ENCODE assay signal across 8 mouse cellular contexts in genomic region chr2:11502255-11502765, GRCm38 (mm10). TPM values are rescaled to one million over a fixed set of nuclear protein-coding genes. Genes with fewer than 3 reads are reported as not detected.
DNase-seq lines count a peak whose midpoint lies in the region; ATAC-seq lines count a peak whose summit lies in the region.

No protein-coding gene starts in this region.

- no peaks in the 10 kb centered on the region for H3K9me3 ChIP-seq in lung, embryonic 15.5 days
- H3K9me3 ChIP-seq in intestine, embryonic 16.5 days (ENCODE audit: control insufficient read depth, low read length) = no peaks in the 10 kb centered on the region
- no peaks in the 10 kb centered on the region for H3K9me3 ChIP-seq in neural tube, embryonic 13.5 days

- under 1% methylated on average over 15 of the region's 15 CpGs for WGBS in lung, embryonic 15.5 days
- WGBS in intestine, embryonic 16.5 days = 0% methylated on average over 15 of the region's 15 CpGs
- 1% methylated on average over 15 of the region's 15 CpGs for WGBS in neural tube, embryonic 13.5 days

- DNase-seq in adrenal gland, adult 8-10 months = peak; percentile 40
- DNase-seq in adrenal gland, postnatal 36 days = no peak
- no peak for DNase-seq in lung, postnatal 4 days
- DNase-seq in adrenal gland, postnatal 25 days = no peak
- no peak for DNase-seq in testis, postnatal 10 days (ENCODE audit: low spot score)

- peaks cover 39% of the 10 kb centered on the region for H3K4me1 ChIP-seq in lung, embryonic 15.5 days
- H3K4me1 ChIP-seq in intestine, embryonic 16.5 days (ENCODE audit: control insufficient read depth, insufficient read depth, low read length) = peaks cover 26% of the 10 kb centered on the region
- H3K4me1 ChIP-seq in neural tube, embryonic 13.5 days (replicated peaks) = peaks cover 50% of the 10 kb centered on the region

- peak overlapping the region; percentile 48; the same call in 1 of the 2 replicates for H3K9ac ChIP-seq in lung, embryonic 15.5 days
- H3K9ac ChIP-seq in intestine, embryonic 16.5 days (ENCODE audit: low read depth, low read length) = peak overlapping the region; percentile 82
- peak overlapping the region; percentile 89 for H3K9ac ChIP-seq in neural tube, embryonic 13.5 days

- peak overlapping the region; percentile 94 for H3K27ac ChIP-seq in lung, embryonic 15.5 days
- peak overlapping the region; percentile 94 for H3K27ac ChIP-seq in intestine, embryonic 16.5 days (ENCODE audit: low read length)
- peak overlapping the region; percentile 95 for H3K27ac ChIP-seq in neural tube, embryonic 13.5 days (replicated peaks)

- H3K36me3 ChIP-seq in lung, embryonic 15.5 days = 0 out of 2 replicates have a peak, but pooled peaks cover 2% of the 10 kb centered on the region
- no peaks in the 10 kb centered on the region for H3K36me3 ChIP-seq in intestine, embryonic 16.5 days (ENCODE audit: control insufficient read depth, insufficient read depth, low read length)
- 0 out of 2 replicates have a peak, but pooled peaks cover 9% of the 10 kb centered on the region for H3K36me3 ChIP-seq in neural tube, embryonic 13.5 days

- peak overlapping the region; percentile 87 for H3K4me2 ChIP-seq in lung, embryonic 15.5 days
- H3K4me2 ChIP-seq in intestine, embryonic 16.5 days (ENCODE audit: low read depth, low read length) = peak overlapping the region; percentile 94
- peak overlapping the region; percentile 90 for H3K4me2 ChIP-seq in neural tube, embryonic 13.5 days

- peak overlapping the region; percentile 75 for H3K4me3 ChIP-seq in lung, embryonic 15.5 days
- H3K4me3 ChIP-seq in intestine, embryonic 16.5 days (ENCODE audit: low read length) = peak overlapping the region; percentile 71
- peak overlapping the region; percentile 62 for H3K4me3 ChIP-seq in neural tube, embryonic 13.5 days

- peaks cover 8% of the 10 kb centered on the region; the same call in 1 of the 2 replicates for H3K27me3 ChIP-seq in lung, embryonic 15.5 days
- no peaks in the 10 kb centered on the region for H3K27me3 ChIP-seq in intestine, embryonic 16.5 days (replicated peaks; ENCODE audit: control insufficient read depth, insufficient read depth, low read length)
- H3K27me3 ChIP-seq in neural tube, embryonic 13.5 days = peaks cover 15% of the 10 kb centered on the region

- peak; percentile 28 for ATAC-seq in lung, embryonic 15.5 days (ENCODE audit: borderline replicate concordance, extremely low read depth, low FRiP score, low TSS enrichment)
- peak; percentile 18 for ATAC-seq in intestine, embryonic 16.5 days
- peak; percentile 44 for ATAC-seq in neural tube, embryonic 13.5 days (ENCODE audit: low read depth)

RNA-seq across cellular contexts. Expression of gene Pfkfb3, which starts 51.6 kb away (rescaled TPM):
- total RNA-seq in adrenal gland, adult 8-10 months (2022) = 100 to 1,000 TPM in 1 of 4 experiments, 10 to 100 TPM in 3; 62.7 to 118 (median 75.9) TPM
- 100 to 1,000 TPM in 1 of 2 experiments, 10 to 100 TPM in 1; 94.5 to 108 TPM for total RNA-seq in adrenal gland, postnatal 36 days (2021)
- 22.0 and 25.4 TPM in 2 replicates for polyA plus RNA-seq in lung, embryonic 15.5 days (2015; fragmentation: Nextera tagmentation; extraction: Ambion mirVana)
- 14.5 and 16.2 TPM in 2 replicates for polyA plus RNA-seq in intestine, embryonic 16.5 days (2015; fragmentation: Nextera tagmentation; extraction: Ambion mirVana)
- polyA plus RNA-seq in neural tube, embryonic 13.5 days (2015; fragmentation: Nextera tagmentation; extraction: Ambion mirVana) = 27.2 and 29.4 TPM in 2 replicates
- total RNA-seq in adrenal gland, postnatal 25 days (2021) = 93.7 and 145 TPM in 2 replicates
